Mouse (Mus musculus) heart, embryonic 15.5 days (tissue): ENCODE results near the gene Med18. TPM values are rescaled to one million over a fixed set of nuclear protein-coding genes. Genes with fewer than 3 reads are reported as not detected.
"Not testable (repeated sequence)": the region's sequence is repeated elsewhere in the genome, so short reads cannot be mapped to it uniquely, and the experiment has no call there.

Source experiments
- ATAC-seq: fragments of 200-750 bp; cut with Nextera tagmentation; replicated peaks from 2 replicates; pipeline ENCODE4 v1.8.0; 2017; ENCODE audit warnings: low read depth, moderate TSS enrichment; ENCODE audit not compliant: insufficient number of reproducible peaks, insufficient read depth, low FRiP score
- H3K27ac ChIP-seq: fragments of 300-500 bp; sonication (generic); 2 replicates; pipeline ENCODE4 v1.5.1; 2015; ENCODE audit warnings: mild to moderate bottlenecking, inconsistent platforms
- H3K27me3 ChIP-seq: fragments of 300-500 bp; sonication (generic); 2 replicates; pipeline ENCODE4 v1.6.1; 2015; ENCODE audit warnings: inconsistent platforms
- H3K36me3 ChIP-seq: fragments of 300-500 bp; sonication (generic); 2 replicates; pipeline ENCODE4 v1.6.1; 2015; ENCODE audit warnings: mild to moderate bottlenecking, inconsistent platforms
- H3K4me1 ChIP-seq: fragments of 300-500 bp; sonication (generic); replicated peaks from 2 replicates; pipeline ENCODE4 v1.6.1; 2015; ENCODE audit warnings: inconsistent platforms
- H3K4me2 ChIP-seq: fragments of 300-500 bp; sonication (generic); 2 replicates; pipeline ENCODE4 v1.6.1; 2015; ENCODE audit warnings: inconsistent platforms, mild to moderate bottlenecking, moderate library complexity
- H3K4me3 ChIP-seq: fragments of 300-500 bp; sonication (generic); 2 replicates; pipeline ENCODE4 v1.5.1; 2015; ENCODE audit warnings: mild to moderate bottlenecking, inconsistent platforms
- H3K9ac ChIP-seq: fragments of 300-500 bp; sonication (generic); 2 replicates; pipeline ENCODE4 v1.6.1; 2015; ENCODE audit warnings: mild to moderate bottlenecking, inconsistent platforms
- H3K9me3 ChIP-seq: fragments of 300-500 bp; sonication (generic); replicated peaks from 2 replicates; pipeline ENCODE4 v1.6.1; 2016; ENCODE audit warnings: inconsistent platforms
- WGBS: fragments of 180-500 bp; shearing (Covaris S2); methylation state at CpG from one replicate; pipeline ENCODE4 v1.1.7; 2015; ENCODE audit warnings: mixed read lengths; 5-methylcytosine and 5-hydroxymethylcytosine counted together
- polyA plus RNA-seq: library from polyadenylated mRNA; unstranded; fragments of >200 nt; fragmentation: Nextera tagmentation; extraction: Ambion mirVana; gene quantifications from 2 replicates; pipeline ENCODE4 v1.2.1, GENCODE M21; 2015

Gene Med18
- polyA plus RNA-seq, 1 experiment from 2014 or later = 13.8 TPM

GRCm38 (mm10) chr4:132494271-132494918 is 30.7 kb upstream of the Med18 start:
- Histone ChIP-seq H3K27ac (no peak overlapping the region), H3K4me3 (no peak overlapping the region), H3K4me2 (no peak overlapping the region), H3K9ac (no peak overlapping the region), H3K27me3 (no peaks in the 10 kb centered on the region), H3K36me3 (peaks cover 36% of the 10 kb centered on the region), H3K4me1 (peaks cover 13% of the 10 kb centered on the region), H3K9me3 (no peaks in the 10 kb centered on the region)
- ATAC-seq = no peak
- 79% methylated on average over 20 of the region's 20 CpGs for WGBS

DNA sequence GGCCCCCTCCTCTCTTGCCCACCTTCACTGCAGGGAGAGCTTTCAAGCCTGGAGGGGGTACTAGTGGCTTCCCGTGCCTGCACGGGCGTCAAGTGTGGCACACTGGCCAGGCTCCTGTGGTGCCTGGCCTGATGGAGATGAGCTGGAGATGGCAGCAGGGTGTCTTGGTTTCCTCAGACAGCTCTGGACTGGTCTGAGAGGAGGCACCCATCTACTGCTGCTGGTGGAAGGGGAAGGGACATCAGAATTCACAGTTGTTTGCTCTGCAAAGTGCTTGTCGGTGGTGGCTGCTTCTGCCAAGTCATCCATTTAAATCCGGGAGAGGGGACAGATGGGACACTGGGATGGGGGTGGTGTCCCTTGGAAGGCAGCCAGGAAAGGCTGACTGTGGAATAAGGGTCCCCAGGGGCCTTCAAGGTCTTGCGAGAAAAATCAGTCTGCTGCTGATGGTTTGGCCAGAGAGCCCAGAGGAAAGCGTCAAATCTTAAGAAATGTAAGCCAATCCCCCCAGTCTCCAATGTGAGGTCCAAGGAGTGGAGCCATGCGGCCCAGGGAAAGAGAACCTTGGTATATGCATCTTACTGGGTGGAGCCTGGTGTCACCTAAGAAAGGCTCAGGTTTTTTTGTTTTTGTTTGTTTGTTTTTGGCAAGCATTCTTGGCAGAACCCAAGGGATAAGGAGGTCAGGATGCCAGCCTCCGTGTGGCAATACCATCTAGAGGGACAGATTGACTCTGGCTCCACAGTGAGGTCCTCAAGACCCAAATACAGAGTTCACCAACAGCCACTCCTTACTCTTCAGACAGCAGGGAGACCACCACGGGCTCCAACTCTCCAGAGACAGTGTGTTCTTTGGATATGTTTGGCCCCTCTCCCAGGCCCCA is 28.7 kb upstream of the Med18 start:
- peaks cover 13% of the 10 kb centered on the region for H3K4me1 ChIP-seq
- H3K36me3 ChIP-seq = peaks cover 22% of the 10 kb centered on the region; the same call in 1 of the 2 replicates
- H3K4me2 ChIP-seq = no peak overlapping the region
- no peaks in the 10 kb centered on the region for H3K27me3 ChIP-seq
- H3K27ac ChIP-seq = no peak overlapping the region
- no peak overlapping the region for H3K4me3 ChIP-seq
- no peak for ATAC-seq
- no peak overlapping the region for H3K9ac ChIP-seq
- H3K9me3 ChIP-seq = no peaks in the 10 kb centered on the region
- WGBS = 54% methylated on average over 10 of the region's 10 CpGs

- peaks cover 13% of the 10 kb centered on the region for H3K4me1 ChIP-seq
- no peak overlapping the region for H3K9ac ChIP-seq
- no peaks in the 10 kb centered on the region for H3K9me3 ChIP-seq
- H3K36me3 ChIP-seq = peaks cover 17% of the 10 kb centered on the region; the same call in 1 of the 2 replicates
- 82% methylated on average over 6 of the region's 6 CpGs for WGBS
- ATAC-seq = no peak
- H3K4me2 ChIP-seq = no peak overlapping the region
- H3K27ac ChIP-seq = no peak overlapping the region
- H3K27me3 ChIP-seq = no peaks in the 10 kb centered on the region
- no peak overlapping the region for H3K4me3 ChIP-seq
Measured at GRCm38 (mm10) chr4:132491748-132492147, 28.0 kb upstream of the Med18 start.

DNA sequence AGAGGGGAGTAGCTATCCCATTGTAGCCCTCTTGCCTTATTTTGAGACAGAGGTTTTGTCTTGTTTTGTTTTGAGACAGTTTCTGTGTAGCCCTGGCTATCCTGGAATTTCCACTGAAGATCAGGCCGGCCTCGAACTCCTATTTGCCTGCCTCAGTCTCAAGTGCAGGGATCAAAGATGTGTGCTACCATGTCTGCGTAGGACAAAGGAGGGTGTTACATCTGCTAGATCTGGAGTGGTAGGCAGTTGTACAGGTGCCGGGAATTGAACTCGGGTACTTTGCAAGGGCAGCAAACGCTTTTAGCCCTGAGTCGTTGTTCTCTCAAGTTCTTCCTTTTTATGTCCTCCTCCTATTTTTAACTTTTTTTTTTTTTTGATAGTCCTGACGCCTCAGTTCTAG is 27.3 kb upstream of the Med18 start:
- H3K4me2 ChIP-seq = no peak overlapping the region
- H3K27me3 ChIP-seq = no peaks in the 10 kb centered on the region
- H3K9ac ChIP-seq = no peak overlapping the region
- no peaks in the 10 kb centered on the region for H3K9me3 ChIP-seq
- no peak overlapping the region for H3K27ac ChIP-seq
- peaks cover 13% of the 10 kb centered on the region for H3K4me1 ChIP-seq
- H3K36me3 ChIP-seq = peaks cover 14% of the 10 kb centered on the region; the same call in 1 of the 2 replicates
- 91% methylated on average over 8 of the region's 8 CpGs for WGBS
- no peak overlapping the region for H3K4me3 ChIP-seq
- no peak for ATAC-seq

- Histone ChIP-seq H3K27me3 (no peaks in the 10 kb centered on the region), H3K4me2 (no peak overlapping the region), H3K9ac (no peak overlapping the region), H3K4me3 (no peak overlapping the region), H3K27ac (no peak overlapping the region), H3K36me3 (peaks cover 12% of the 10 kb centered on the region; the same call in 1 of the 2 replicates), H3K9me3 (no peaks in the 10 kb centered on the region), H3K4me1 (peaks cover 13% of the 10 kb centered on the region)
- 89% methylated on average over 15 of the region's 15 CpGs for WGBS
- no peak for ATAC-seq
Measured at GRCm38 (mm10) chr4:132490273-132491010, 26.7 kb upstream of the Med18 start.

GRCm38 (mm10) chr4:132488976-132489375 is 25.3 kb upstream of the Med18 start:
- no peak for ATAC-seq
- Histone ChIP-seq H3K9me3 (no peaks in the 10 kb centered on the region), H3K36me3 (peaks cover 4% of the 10 kb centered on the region; the same call in 1 of the 2 replicates), H3K4me3 (no peak overlapping the region), H3K4me2 (no peak overlapping the region), H3K9ac (no peak overlapping the region), H3K4me1 (peaks cover 13% of the 10 kb centered on the region), H3K27me3 (no peaks in the 10 kb centered on the region), H3K27ac (no peak overlapping the region)
- 64% methylated on average over 6 of the region's 6 CpGs for WGBS

DNA sequence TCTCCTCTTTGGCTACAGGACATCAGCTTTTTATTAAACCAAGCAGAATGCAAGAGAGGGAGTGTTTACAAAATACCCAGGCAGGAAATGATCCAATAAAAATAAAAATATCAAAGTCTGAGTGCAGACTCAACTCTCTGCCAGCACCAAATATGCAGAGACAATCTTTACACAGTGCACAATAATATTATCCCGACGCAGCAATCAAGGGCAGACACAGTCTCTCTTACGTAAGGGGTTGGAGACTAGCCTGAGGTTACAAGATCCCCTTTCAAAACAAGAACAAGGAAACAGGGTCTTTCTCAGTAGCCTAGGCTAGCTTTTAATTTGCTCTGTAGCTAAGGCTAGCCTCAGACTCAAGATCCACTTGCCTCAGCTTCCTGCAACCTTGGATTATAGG is 24.8 kb upstream of the Med18 start:
- 76% methylated on average over 3 of the region's 3 CpGs for WGBS

DNA sequence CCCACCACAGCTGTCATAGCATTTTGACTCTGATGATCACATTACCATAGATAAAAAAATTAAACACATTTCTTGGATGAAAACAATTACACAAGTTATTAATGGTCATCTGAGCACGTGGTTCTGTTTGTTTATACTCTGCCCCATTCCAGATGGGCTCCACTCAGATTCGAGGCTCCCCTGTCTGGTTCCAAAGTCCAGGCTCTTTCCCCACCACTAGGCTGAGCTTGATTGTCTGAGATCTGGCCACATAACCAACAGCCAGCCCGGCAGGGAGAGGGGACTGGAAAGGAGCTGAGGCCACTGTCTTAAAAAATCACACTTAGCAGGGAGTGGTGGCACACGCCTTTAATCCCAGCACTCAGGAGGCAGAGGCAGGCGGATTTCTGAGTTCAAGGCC is 21.1 kb upstream of the Med18 start:
- no peak for ATAC-seq
- H3K4me2 ChIP-seq = no peak overlapping the region
- no peaks in the 10 kb centered on the region for H3K4me1 ChIP-seq
- H3K27ac ChIP-seq = no peak overlapping the region
- WGBS = 72% methylated on average over 5 of the region's 5 CpGs
- no peaks in the 10 kb centered on the region for H3K9me3 ChIP-seq
- no peaks in the 10 kb centered on the region for H3K36me3 ChIP-seq
- no peak overlapping the region for H3K4me3 ChIP-seq
- no peaks in the 10 kb centered on the region for H3K27me3 ChIP-seq
- H3K9ac ChIP-seq = no peak overlapping the region

More for the DNA sequence above, 24.8 kb upstream of the Med18 start:
- no peaks in the 10 kb centered on the region for H3K9me3 ChIP-seq
- no peaks in the 10 kb centered on the region for H3K27me3 ChIP-seq
- no peak overlapping the region for H3K9ac ChIP-seq
- no peak overlapping the region for H3K4me2 ChIP-seq
- H3K4me3 ChIP-seq = no peak overlapping the region
- H3K27ac ChIP-seq = no peak overlapping the region
- ATAC-seq = no peak
- peaks cover 13% of the 10 kb centered on the region for H3K4me1 ChIP-seq
- peaks cover 4% of the 10 kb centered on the region; the same call in 1 of the 2 replicates for H3K36me3 ChIP-seq

- Histone ChIP-seq H3K4me3 (no peak overlapping the region), H3K27me3 (no peaks in the 10 kb centered on the region), H3K4me2 (no peak overlapping the region), H3K9me3 (no peaks in the 10 kb centered on the region), H3K36me3 (no peaks in the 10 kb centered on the region), H3K27ac (no peak overlapping the region), H3K9ac (no peak overlapping the region), H3K4me1 (no peaks in the 10 kb centered on the region)
- no peak for ATAC-seq
- WGBS = 73% methylated on average over 4 of the region's 4 CpGs
Measured at GRCm38 (mm10) chr4:132484231-132484630, 20.5 kb upstream of the Med18 start.

- 66% methylated on average over 13 of the region's 13 CpGs for WGBS
- H3K4me3 ChIP-seq = no peak overlapping the region
- no peak overlapping the region for H3K9ac ChIP-seq
- no peaks in the 10 kb centered on the region for H3K4me1 ChIP-seq
- no peak overlapping the region for H3K4me2 ChIP-seq
- H3K27ac ChIP-seq = no peak overlapping the region
- no peaks in the 10 kb centered on the region for H3K9me3 ChIP-seq
- ATAC-seq = no peak
- H3K27me3 ChIP-seq = no peaks in the 10 kb centered on the region
- H3K36me3 ChIP-seq = no peaks in the 10 kb centered on the region
Measured at GRCm38 (mm10) chr4:132482956-132483608, 19.4 kb upstream of the Med18 start.

- WGBS = 47% methylated on average over 3 of the region's 3 CpGs
- not testable (repeated sequence) for ATAC-seq, H3K27me3 ChIP-seq
Measured at GRCm38 (mm10) chr4:132482104-132482503, 18.4 kb upstream of the Med18 start.

More at GRCm38 (mm10) chr4:132482104-132482503, 18.4 kb upstream of the Med18 start:
- H3K4me3 ChIP-seq, H3K4me2 ChIP-seq, H3K36me3 ChIP-seq, H3K9me3 ChIP-seq, H3K9ac ChIP-seq, H3K27ac ChIP-seq, H3K4me1 ChIP-seq: not testable (repeated sequence)
